Mouse (Mus musculus) testis, adult 2 months (tissue): ENCODE results near the gene Cpox.

ENCODE experiments used
- CTCF ChIP-seq: fragments of 200-500 bp; IDR thresholded peaks from 2 replicates; pipeline ENCODE4 v1.5.1; 2012; ENCODE audit warnings: low read depth, mild to moderate bottlenecking, inconsistent platforms, low read length, moderate library complexity; ENCODE audit not compliant: control insufficient read depth, insufficient read depth, insufficient replicate concordance
- POLR2A ChIP-seq: fragments of 200-500 bp; IDR thresholded peaks from 2 replicates; pipeline ENCODE4 v1.6.1; 2012; ENCODE audit warnings: low read depth, mild to moderate bottlenecking, inconsistent platforms, low read length, moderate library complexity; ENCODE audit not compliant: control insufficient read depth

DNA sequence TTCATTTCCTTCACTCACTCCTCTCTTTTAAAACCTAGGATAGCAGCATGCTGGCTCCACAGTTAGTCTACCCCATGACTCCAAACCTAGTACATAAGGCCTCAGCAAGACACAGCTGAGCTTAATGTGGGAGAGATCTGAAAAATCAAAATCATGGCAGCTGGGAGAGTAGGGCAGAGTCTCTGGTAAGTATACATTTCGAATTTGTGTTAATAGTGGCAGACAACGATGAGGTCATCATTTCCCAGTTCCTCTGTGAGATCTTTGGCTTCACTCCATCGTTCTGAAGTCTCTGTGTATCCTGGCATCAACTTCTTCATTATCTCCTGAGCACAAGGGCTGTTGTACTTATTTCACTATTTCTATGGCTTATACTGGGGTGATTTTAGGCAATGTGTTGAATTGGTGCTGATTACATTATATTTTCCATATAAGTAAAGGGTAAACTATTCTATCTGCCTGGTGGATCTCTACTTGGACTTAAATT lies 31.4 kb upstream of the Cpox start, which contains the start of gene E330017A01Rik:
- TF ChIP-seq CTCF (no peak), POLR2A (no peak)
